Mouse (Mus musculus) layer of hippocampus, postnatal 25 days (tissue): ENCODE data around the gene Slk. TPM values are rescaled to one million over a fixed set of nuclear protein-coding genes. Genes with fewer than 3 reads are reported as not detected.
A peak's percentile ranks its signal among the peaks of the same experiment; 100 is the strongest.

Source experiments
- DNase-seq, 2 experiments: peaks; one replicate each; pipeline ENCODE4 v3.0.0; 2022; ENCODE audit warnings: mixed read lengths in 2 of 2, low spot score in 1 of 2; ENCODE audit errors: extremely low spot score in 1 of 2
- total RNA-seq, 2 experiments: library from RNA; stranded (reverse); gene quantifications; 2 replicates each; pipeline ENCODE4 v1.2.3; 2021

Slk gene
- 10 to 100 TPM; 62.2 to 68.7 TPM for total RNA-seq

DNA sequence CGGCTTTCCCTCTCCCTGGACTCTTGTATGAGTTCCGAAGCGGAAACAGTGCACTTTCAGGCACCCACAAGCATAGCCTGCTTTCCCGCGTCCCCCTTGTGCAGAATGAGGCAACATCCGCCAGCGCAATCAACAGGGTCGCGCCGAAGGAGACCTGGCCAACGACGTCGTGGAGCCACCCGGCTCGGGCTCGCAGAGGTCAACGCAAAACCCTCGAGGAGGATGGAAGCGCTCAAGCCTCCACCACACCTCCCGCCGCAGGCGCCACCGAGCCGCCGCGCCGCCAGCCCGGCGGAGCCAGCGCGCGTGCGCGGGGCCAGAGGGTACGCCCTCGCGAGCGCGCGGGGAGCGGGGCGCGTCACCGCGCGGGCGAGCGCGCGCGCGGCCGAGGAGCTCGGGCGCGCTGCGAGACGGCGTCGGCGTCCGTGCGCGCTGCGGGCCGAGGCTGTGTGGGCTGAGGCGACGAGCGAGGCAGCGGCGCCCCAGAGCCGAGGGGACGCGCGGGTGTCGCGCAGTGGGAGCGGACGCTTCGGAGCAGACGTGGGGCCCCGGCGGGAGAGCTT, at the start of gene Slk:
TSS of gene Slk (plus strand) at position 454 of the 563 bp plus-strand sequence.
- peak; percentile 58 to 76 for DNase-seq

GRCm38 (mm10) chr19:47531309-47531708, 48.2 kb upstream of the Slk start:
- no peak for DNase-seq

GRCm38 (mm10) chr19:47532449-47532848, 47.0 kb upstream of the Slk start:
- DNase-seq = no peak

GRCm38 (mm10) chr19:47534131-47534530, 45.3 kb upstream of the Slk start:
- DNase-seq = no peak

- peak; percentile 90 to 96 for DNase-seq
These were observed 42.8 kb upstream of the Slk start for GRCm38 (mm10) chr19:47536521-47537299.

GRCm38 (mm10) chr19:47537300-47537792, 42.1 kb upstream of the Slk start, which contains the start of gene Stn1:
Stn1 (minus strand) TSS chr19:47537507.
- no peak for DNase-seq

DNA sequence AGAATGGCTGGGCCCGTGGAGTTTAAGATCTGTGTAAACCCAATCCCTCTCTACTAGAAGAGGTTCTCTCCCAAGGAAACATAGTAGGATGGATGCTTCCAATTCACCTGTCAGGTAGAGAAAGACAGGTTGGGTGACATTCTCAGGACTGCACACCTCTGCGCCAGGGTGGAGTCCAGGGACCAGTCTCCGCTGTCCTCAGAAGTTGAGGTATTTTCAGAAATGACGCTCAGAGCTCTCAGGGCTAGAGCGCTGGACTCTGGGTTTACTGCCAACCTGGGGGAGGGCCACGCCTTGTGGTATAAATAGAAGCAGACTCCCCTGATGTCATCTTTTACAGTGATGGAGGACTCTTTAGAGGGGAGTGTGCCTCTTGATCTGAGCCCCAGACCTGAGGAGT, 41.6 kb upstream of the Slk start:
- no peak for DNase-seq

- DNase-seq = no peak
These were observed 40.7 kb upstream of the Slk start for GRCm38 (mm10) chr19:47538801-47539200.

DNA sequence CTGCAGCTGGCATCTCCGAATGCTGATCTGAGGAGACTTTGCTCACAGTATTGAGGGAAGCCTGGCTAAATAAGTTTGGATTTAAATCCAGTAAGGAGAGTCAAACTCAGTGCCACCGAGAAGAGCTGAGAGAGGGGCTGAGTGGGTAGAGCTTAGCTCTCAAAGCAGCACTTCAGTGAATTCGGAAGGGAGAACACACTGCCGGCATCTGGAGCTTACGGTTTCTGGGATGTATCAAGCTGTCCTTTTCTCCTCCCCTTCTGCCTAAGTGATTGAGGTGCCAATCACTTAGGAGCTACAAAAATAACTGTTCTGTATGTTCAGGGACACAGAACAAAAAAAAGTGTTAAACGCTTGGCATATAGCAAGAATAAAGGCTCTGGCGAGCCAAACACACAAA, 37.0 kb upstream of the Slk start:
- no peak for DNase-seq

DNA sequence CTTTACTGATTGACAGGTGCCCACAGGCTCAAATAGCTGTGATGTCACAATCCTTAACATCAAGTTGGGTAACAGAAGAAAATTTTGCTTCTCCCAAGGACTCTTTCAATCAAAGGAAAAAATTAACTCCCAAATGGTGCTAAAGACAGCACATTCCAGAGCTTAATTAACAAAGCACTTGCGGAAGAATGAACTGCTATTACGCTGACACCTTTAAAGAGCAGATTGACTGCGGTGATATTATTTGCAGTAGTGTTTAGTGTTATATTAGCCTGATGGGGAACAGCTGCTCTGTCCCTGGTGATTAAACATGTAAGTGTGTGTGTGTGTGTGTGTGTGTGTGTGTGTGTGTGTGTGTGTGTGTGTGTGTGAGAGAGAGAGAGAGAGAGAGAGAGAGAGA, 34.4 kb upstream of the Slk start:
- no peak for DNase-seq

- DNase-seq = no peak
These were observed 34.0 kb upstream of the Slk start for GRCm38 (mm10) chr19:47545528-47545927.

GRCm38 (mm10) chr19:47548432-47549076, 30.9 kb upstream of the Slk start:
- DNase-seq = no peak

GRCm38 (mm10) chr19:47549174-47549573, 30.3 kb upstream of the Slk start:
- DNase-seq = no peak

DNA sequence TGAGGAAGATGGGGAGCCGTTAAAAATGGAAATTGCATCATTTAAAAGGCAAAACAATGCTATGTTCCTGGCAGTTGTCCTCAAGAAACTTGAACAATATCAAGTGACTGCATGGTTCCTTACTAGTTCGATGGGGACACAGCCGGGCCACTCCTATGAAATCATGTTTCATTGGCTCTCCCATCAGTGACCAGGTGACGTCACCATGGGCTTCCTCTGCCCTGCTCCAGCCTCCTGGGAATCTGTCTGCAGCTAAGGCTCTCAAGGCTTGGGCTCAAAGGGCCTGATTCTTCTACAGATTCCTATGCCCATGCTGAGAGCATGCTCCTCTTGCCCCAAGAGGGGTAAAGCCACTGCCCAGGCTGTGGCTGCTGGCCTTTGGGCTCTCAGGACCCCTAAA, 29.9 kb upstream of the Slk start:
- DNase-seq = no peak

DNA sequence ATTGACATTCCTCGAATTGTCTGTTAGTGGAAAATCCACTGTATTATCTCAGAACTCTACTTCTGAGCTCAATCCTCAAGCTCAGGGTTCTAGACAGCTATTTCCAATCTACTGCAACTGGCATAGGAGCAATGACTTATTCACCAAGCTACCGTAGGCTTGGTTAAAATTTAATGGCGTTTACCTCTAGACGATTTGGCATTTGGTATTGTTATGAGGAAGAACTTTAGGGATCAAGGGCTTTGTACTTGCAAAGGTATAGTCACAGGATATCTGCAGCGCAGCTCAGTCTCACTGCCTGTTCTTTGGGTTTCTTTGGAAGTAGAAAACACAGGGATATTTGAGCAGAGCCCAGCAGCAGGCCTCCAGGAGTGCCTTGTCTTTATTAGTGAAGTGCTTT, 20.3 kb upstream of the Slk start:
- DNase-seq = no peak

GRCm38 (mm10) chr19:47559751-47560512, 19.5 kb upstream of the Slk start:
- DNase-seq = no peak

DNA sequence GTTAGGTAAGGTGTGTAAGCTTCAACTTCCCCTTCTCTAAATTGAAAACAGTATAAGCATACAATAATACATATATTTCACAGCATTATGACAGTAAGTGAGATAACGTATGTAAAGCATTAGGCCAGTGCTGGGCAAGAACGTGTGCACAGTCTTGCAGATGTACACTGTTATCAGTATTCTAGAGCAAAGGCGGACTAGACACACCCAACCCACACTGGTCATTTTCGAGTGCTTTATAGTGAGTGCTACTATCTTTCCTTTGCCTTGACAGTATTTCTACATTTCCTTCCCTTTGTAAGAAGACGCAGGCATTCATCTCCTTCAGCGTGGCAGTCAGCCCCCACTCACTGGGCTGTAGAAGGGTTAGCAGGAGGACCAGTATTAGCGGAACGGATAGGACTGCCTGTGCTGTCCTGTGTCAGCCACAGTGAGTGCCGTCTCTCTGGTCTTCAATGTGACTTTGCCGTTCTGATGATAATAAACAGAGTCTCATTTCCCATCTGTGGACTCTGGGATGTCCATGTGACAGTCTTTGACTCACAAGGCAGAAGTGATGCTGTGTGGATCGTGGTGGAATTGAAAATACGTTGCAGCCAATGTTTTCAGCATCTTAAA, 18.8 kb upstream of the Slk start:
- no peak for DNase-seq

DNA sequence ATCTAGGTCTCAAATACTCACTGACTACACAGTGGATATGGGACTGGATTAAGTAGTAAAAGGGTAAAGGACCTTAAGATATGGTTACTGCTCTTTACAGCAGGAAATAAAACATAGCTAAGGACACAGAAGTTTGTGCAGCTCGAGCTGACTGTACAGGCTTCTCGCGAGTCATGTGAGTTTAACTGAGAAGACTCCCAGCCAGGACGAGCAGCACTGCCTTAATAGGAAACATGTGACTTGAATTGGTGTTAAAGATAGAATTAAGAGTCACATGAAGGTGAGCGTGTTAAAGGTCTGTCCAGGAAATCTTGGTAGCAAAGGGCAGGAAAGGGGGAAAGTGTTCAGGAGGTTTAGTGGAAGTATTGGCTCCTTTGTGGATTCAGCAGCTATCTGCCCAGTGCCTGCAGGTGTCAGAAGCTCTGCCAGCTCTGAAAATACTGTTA, 17.5 kb upstream of the Slk start:
- no peak for DNase-seq

DNA sequence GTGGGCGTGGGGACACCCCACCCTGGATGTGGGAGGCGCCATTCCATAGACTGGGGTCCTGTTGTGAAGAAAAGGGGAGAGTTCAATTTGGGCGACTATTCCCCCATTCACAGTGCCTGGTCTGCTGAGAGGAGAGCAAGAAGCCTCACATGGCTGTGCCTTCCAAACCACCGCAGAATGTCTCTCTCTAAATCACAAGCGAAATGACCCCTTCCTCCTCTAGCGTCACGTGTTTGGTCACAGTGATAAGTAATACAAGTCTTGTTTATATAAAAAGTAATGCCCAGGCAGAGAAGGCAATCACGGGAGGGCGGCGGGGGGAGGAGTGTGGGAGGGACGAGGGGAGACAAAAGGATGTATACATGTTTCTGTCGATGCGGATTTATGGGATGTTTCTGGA, 15.8 kb upstream of the Slk start:
- DNase-seq = no peak

DNA sequence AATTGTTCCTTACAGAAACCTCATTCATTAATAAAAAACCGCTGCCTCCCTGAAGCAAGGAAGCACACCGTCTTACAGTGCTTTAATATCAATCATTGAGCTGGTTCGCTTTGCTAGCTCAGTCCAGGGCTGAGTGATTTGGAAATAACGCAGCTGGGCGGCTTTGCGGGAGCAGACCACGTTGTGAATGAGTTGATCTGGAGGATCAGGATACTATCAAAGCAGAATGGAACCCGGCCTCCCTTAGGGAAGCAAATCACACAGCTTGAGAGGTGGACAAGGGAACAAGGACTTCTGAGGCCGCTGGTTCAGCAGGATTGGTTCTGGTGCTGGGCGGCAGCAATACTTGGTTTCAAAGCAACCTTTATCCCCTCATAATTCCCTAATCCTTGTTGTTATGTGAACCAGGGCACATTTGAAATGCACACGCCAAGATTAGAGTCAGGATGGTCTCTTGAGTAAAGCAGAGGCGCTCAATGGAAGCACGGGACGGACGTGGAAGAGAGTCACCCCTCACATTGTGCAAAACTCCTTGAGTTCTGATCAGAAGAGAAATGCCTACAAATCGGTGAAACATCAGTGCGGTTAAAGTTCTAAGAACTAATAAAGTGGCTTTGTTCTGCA, 14.3 kb upstream of the Slk start:
- no peak for DNase-seq
